Mouse (Mus musculus) neural tube, embryonic 10.5 days (tissue): ENCODE data around the gene Gpc4.

Source experiments
- DNase-seq: peaks from one replicate; pipeline ENCODE4 v3.0.0-alpha.2; 2017; ENCODE audit warnings: low spot score; ENCODE audit errors: extremely low spot score

The Gpc4 gene

DNA sequence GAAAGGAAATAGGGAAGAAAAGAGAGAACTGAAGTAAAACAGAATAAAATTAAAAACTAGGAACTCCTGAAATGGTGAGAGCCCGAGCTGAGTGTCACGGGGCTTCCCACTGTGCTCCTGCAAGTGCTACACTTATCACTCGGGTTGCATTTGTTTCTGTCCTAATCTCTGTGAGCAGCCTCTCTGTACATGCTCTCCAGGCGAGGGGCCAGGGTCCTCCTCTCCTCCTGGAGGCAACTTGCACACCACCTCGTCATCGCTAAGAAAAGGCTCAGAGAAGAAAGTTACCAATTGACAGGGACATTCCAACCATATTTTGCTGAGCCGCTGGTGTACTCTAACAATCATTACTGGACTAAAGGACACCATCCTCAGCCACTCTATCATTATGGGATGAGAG, 14.0 kb downstream of the Gpc4 start:
- DNase-seq, result no peak

DNA sequence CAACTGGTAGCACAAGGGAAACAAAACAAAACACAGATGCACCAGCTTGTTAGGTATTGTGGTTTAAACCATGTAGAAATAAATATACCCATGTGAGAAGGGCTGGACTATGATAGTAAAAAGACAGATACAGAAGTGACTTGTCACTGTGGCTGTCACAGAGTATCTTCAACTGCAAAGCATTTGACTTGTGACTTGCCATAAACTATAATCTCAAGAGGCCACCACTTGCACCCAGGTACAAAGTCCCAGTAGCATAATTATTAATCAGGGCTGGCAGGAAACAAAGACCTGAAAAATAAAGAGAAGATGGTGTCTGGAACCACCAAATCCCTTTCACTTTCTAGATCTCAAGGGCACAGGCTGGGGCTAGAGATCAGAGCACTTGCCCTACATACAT, 19.5 kb downstream of the Gpc4 start:
- DNase-seq, result no peak

DNA sequence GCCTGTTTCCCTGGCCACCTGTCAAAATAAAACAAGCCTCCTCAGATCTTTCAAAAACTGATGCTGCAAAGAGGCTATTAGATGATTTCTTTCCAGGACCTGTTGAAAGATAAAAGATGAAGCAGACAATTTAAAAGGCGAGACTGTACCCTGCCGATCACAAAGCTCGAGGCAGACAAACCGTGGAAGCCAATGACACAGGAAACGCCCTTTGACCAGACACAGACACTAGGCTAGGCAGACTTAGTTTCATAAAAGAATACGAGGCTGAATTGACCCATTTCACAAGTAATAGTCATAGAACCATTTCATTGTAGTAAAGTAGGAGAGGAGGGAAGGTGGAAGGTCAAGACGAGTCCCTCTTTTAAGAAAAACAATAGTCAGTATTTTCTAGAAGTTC, 20.6 kb downstream of the Gpc4 start:
- no peak for DNase-seq

DNA sequence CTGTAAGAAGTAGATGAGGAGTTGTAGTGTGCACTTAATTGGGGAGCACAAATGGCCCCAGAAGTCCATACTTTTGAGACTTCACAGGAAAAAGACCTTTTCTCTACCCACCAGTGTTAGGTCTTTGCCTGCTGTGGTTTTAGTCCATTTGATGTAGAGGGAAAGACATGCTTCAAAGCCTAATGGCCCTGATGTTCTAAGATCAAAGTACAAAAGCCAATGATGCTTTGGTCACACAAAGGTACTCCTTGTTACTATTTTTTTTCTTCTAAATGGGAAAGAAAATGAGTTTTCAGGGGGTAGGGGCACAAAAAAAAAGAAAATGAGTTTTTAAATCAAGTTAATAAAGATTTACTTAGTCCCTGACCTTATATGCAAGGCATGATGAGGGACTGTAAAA, 24.7 kb downstream of the Gpc4 start:
- DNase-seq, result no peak

DNA sequence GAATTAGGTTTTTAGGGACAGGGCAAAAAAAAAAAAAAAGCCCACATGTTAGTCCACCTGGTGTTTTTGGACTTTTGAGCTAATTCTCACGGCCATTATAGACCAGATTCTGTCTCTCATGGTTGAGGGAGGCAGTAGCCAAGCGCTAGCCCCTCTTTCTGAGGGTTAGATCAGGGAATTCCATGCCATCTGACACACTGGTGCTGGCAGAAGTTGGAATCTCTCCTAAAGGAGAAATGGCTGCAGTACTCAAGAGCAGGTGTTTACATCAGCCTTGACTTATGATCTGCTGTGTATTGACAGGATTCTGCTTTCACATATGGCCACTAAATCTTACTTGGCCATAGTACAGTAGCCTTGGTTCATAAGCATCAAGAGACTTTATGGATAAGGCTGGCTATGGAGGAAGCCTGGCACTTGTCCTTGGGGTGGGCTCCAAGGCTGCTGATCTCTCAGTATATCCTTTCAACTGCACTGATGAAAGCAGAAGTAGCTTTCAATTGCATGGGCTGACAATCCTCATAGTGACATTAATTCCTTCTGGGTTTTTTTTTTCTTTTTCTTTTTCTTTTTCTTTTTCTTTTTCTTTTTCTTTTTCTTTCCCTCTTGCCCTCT, 26.5 kb downstream of the Gpc4 start:
- DNase-seq, result no peak

DNA sequence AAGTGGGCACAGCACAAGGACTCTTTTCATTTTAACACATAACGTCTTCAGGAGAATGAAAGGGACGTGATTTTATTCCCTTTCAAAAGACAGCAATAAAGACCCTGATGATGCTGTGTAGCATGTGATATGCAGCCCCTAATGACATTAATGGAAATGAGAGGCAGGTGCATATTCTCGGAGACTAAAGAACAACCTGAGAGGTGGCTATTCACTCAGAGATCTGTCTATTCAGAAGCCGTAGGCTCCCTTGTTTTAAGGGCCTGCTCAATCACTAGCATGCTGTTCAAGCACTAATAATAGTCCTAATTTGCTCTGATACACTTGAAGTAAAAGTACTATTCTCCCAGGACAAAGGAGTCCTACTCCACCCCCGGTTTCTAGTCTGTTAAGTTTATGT, 27.0 kb downstream of the Gpc4 start:
- DNase-seq, result no peak

DNA sequence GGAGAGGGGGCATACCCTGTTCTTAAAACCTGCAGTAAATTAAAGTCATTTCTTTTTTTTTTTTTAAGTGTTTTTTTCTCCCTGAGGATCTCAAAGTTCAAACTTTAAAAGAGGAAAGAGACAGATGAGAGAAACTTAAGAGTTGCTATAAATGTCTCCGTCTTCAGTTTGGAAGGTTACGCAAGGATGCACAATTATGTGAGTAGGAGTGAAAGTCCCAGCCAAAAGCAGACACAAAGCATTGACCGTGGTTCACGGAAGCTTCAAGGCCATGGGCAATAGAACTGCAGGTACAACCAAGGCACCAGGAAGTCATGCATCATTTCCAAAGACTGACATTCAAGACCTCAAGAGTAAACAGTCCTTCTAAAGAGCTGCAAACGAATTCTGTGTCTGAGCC, 28.5 kb downstream of the Gpc4 start:
- DNase-seq, result no peak

DNA sequence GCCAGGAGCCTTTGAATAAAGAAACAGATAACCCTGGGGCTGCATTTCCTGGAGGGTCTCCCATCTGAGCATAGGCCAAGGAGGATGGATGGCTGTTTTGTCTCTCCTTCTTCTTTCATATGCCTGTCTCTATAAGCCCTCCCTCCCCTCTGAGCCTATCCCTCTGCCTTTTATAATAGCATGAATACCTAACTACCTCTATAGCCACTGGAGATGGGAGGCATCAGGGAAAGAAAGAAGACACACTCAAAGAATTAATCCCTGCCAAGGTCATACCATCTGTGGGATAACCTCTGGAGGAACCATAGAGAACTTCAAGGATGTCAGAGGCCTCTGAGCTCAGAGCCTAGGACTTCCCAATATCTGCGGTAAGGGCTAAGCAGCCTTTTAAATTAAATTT, 35.4 kb downstream of the Gpc4 start:
- DNase-seq, result no peak

DNA sequence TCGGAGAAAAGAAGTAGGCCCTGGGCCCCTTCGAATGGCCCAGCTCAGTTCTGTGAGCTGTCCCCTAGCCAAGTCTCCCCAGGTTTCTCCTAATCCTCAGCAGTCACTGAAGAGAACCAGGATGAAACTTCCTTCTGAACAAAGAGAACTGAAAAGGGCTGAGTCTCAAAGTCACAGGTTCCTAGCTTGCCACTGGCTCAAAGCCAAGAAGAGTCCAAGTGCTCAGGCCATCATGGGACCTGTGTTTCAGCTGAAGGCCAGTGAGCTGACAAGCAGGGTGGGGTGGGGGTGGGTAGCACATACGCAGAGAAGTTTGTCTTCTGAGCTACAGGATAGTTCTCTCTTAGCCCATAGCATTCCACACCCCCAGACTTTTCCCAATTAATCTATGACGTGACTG, 36.3 kb downstream of the Gpc4 start:
- no peak for DNase-seq

DNA sequence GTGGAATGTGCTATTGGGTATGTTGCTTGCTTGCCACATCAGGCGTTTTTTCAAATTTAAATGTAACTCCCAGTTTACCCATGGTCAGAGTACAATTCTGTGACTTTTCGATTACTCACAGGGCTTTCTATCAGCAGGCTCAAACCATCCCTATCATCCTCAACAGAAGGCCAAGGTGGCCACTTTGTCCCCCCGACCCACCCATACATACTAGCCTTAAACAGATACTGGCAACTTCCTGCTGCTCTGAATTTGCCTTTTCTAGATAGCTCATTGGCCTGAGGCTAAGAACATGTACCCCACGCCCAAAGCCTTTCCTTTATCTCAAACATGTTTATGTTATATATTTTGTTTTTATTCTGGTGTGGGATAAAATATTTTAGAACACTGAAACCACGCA, 51.4 kb downstream of the Gpc4 start:
- DNase-seq, result no peak

DNA sequence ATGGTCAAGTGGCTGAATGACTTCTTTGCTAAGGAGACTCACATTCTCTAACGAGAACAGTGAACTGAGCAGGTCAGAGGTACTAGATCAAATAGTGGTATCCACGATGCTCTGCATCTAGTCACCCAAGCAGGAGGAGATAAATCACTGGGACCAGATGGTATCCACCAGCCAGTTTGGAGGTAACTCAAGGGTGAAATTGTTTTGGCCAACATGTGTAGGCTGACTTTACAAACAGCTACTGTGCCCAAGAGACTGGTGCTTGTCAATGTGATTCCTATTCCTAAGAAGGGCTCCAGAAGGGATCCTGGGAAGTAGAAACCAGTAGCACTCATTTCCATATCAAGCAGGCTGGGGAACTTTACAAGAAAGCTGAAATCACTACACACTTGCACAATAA, 55.4 kb downstream of the Gpc4 start:
- DNase-seq, result peak; percentile 13

DNA sequence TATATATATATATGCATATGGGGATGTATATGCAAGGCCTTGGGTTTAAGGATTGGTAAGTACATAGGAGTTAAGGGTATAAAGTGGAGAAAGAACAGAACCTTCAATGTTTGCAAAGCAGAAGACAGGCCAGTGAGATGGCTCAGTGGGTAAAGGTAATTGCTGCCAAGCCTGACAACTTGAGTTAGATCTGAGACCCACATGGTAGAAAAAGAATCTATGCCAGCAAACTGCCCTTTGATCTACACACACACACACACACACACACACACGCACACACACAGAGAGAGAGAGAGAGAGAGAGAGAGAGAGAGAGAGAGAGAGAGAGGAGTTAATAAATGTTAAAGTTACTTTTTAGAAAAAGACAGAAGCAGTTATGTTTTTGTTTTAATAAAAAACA, 56.1 kb downstream of the Gpc4 start:
- no peak for DNase-seq

DNA sequence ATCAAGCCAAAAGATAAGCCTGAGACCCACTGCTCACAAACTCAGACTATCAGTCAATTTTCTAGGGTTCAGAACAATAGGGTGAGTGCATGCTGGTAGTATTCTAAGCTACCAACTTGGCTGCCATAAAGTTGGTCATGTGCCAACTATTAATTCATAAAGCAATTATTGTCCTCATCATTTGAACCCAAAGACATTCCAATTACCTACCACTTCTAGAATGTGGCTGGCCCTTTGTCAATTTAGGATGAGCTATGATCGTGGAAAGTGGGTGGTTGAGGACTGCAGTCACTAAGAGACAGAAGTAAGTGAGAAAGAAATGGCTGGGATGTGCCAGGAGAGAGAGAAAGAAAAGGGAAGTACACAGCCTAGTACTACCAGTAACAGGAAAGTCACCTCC, 61.3 kb downstream of the Gpc4 start:
- DNase-seq, result no peak

DNA sequence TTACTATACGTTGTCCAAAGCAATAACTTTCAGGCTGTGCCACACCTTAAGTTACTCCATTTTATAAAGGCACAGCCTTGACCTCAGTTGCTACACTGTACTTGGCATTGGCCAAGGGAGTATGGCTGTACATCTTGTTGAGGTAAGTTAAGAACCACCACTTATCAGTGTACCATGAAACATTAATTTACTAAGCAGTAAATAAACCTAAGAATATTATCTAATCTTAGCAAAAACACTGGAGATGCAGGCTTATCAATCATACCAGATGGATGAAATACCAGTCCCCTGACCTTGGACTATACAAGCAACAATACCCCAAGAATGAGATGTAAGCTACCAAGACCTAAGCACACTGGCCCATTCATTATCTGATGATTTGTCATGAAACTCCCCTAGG, 63.1 kb downstream of the Gpc4 start:
- no peak for DNase-seq

DNA sequence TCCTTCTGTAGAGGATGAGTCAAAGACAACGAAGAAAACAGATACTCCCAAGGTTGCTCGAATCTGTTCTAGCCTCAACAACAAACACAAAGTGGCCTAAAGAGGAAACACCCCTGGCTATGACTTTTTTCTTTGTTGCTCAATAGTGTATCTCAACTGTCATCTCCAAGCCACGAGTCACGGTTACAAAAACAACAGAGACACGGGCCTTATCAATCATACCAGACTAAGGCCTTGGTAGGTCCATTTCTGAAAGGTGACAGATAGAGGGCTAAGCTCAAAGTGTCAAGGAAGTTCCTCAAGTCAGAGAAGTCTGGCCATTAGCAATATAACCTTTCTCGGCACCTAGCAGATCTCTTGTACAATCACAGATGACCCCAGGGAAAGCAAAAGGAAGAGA, 63.6 kb downstream of the Gpc4 start:
- no peak for DNase-seq

DNA sequence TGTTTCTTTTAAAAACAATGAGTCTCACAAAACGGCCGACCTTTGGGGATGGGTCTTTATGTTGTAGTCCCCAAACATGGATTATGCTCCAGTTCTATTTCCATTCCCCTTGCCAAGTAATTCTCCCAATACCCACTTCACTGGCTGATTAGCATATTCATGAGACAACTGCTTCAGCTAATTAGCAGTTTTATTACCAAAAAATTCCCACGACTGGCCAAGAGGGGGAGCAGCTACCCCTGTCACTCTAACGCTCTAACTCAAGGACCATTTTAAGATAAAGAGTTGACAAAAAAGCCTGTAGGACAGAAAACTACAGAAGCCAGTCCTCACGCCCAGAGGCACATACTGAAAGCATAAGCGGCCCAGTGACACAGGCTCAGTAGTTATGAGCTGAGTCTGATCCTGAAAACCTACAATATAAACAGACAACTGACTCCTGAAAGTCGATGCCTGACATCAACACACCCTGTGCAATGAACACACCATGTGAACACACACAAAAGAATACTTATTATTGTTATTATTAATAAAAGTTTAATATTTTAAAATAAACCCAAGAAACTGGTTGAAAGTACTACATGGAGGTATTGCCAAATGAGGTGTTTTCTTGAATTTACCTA, 77.2 kb downstream of the Gpc4 start:
- DNase-seq, result no peak

DNA sequence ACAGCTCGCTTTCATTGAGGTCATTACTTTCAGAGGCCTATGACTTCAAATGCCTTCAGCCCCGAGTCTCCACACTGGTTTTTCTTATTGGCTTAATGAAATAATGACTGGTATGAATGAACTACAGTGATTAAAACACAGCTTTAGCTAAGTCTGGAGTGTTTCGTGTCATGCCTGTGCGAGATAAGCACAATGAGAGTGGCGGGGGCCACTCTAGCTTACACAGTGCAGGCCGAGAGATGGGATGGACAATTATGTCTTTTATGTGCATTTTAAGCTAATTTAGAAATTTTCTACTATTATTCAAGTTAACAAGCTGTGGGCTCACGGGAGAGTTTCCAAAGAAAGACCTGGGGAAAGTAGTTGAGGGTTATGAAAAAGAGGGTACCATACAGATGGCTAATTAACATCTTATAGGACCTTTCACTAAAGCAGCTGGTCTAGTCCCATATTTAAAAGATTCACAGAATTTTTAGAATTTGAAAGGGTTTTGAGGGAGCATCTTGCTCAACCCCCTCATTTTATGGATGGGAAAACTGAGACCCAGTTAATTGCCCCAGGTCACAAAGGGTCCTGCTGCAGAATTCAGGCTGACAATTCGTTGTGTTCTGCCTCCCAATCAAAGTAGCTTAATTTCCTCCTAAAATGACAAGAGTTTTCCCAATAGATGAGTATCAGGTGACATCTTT, 78.0 kb downstream of the Gpc4 start:
- DNase-seq, result no peak

DNA sequence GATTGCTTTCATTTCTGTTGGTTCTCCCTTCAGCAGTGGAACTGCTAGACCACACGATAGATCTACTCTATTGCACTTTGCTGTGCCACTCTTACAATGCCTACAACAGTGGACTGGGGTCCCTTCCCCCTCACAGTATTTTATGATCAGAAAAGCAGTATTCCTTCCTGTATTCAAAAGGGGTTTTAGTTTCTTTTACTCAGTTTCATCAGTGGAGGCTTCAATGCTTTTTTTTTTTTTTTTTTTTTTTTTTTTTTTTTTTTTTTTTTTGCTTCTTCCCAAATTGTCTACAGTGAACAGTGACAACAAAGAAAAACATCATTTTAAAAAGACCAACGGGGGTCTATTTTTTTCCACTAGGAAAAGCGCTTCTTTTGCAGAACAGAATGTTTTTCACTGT, 81.5 kb downstream of the Gpc4 start:
- DNase-seq, result no peak

DNA sequence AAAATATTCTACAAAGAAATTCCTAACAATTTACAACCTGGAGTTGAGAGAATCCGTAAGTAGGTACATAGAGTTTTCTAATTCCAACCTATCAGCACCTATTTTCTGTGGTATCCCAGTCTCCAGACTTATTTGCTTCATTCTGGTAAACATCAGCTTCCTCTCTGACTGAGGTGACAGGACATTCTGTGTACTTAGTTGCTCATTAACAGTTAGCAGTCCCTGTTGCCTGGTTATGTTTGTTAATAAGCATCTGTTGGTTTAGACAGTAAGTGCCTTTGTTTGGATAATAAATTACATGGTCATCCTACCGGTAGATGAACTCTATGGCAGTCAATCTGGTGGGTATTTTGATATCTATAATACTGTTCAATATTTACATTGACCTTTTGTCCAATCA, 92.6 kb downstream of the Gpc4 start:
- no peak for DNase-seq

DNA sequence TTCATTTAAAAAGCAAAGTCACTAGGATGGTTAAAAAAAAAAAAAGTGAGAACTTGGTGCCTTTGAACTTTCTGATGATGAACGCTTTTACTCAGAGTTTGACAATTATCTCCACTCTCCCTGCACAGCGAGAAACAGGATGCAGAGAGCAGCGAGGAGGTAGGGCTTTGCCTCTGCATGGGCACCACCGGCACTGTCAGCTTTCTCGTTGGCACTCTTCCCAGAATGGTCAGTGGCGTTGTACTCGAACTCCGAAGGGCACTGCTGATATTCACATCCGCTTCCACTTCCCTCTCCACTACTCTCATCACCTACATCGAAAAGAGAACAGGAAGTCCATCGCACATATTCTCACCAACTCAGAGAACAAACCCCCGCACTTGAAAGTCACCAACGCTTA, 111.6 kb downstream of the Gpc4 start:
- no peak for DNase-seq

DNA sequence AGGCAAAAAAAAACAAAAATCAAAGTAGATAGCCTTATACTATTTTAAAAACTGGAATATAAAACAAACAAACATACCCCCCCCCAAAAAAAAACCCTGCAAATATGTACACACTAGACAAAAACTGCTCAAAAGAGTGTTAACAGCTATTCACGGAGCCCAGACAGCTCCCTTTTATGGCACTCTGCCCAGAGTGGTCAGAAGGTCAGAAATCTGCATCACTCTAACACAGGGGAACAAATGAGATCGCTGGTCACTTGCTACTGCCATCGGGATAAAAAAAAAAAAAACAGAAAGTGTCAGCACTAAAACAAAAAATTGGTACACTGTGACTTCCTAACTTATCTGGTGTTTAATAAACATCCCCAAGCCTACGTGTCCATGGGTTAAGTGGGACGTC, 113.0 kb downstream of the Gpc4 start:
- DNase-seq, result no peak

DNA sequence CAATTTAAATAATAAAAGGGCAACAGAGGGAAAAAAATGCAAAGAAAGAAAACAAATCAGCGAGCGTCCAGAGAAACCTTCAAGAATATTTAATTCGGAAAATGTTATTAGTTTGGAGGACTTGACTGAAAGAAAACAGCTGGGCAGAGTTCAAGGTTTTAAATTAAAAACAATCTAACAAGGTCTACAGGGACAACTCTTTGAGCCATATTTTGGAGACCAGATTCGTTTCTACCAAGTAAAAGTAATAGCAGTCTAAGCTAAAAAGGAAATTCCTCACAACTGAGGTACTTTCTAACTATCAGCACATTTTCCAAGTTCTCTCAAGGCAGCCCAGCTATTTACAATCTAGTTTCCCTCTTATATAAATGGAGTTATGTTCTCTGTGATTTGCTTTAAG, 114.1 kb downstream of the Gpc4 start:
- DNase-seq, result no peak

DNA sequence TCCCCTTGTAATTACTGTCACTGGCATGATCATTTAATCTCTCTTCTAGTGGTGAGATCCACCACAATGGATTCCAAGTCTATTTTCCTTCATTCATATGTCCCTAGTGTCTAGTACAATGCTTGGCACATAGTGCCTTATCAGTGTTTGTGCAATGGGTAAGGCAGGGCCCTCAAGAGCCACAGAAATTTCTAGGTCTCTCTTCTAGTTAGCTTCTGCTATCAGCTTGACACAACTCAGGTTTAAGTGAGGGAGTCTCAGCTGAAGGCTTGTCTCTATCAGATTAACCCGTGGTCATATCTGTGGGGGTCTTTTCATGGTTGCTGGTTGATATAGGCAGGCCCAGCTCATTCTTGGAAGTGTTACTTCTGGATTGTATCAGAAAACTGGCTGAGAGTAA, 125.2 kb downstream of the Gpc4 start:
- DNase-seq, result no peak
